Mouse (Mus musculus) neural tube, embryonic 11.5 days (tissue): ENCODE data around the gene Ptprd. TPM values are rescaled to one million over a fixed set of nuclear protein-coding genes. Genes with fewer than 3 reads are reported as not detected.

Source experiments
- ATAC-seq: fragments of 200-750 bp; cut with Nextera tagmentation; 2 replicates; pipeline ENCODE4 v1.8.0; 2017; ENCODE audit warnings: moderate number of reproducible peaks, mild to moderate bottlenecking, moderate TSS enrichment, moderate library complexity; ENCODE audit not compliant: insufficient read depth, low FRiP score, low TSS enrichment
- DNase-seq: peaks from one replicate; pipeline ENCODE4 v3.0.0-alpha.2; 2015; ENCODE audit warnings: low spot score
- H3K27ac ChIP-seq: fragments of 300-500 bp; sonication (generic); 2 replicates; pipeline ENCODE4 v1.5.1; 2014; ENCODE audit warnings: low read depth, mild to moderate bottlenecking, low read length
- H3K27me3 ChIP-seq: fragments of 300-500 bp; sonication (generic); 2 replicates; pipeline ENCODE4 v1.6.1; 2014; ENCODE audit warnings: mild to moderate bottlenecking, low read length, mixed read lengths; ENCODE audit not compliant: control insufficient read depth, insufficient read depth
- H3K36me3 ChIP-seq: fragments of 300-500 bp; sonication (generic); 2 replicates; pipeline ENCODE4 v1.6.1; 2014; ENCODE audit warnings: mild to moderate bottlenecking, low read length, moderate library complexity, mixed read lengths; ENCODE audit not compliant: control insufficient read depth, insufficient read depth
- H3K4me1 ChIP-seq: fragments of 300-500 bp; sonication (generic); 2 replicates; pipeline ENCODE4 v1.6.1; 2014; ENCODE audit warnings: low read length, mixed read lengths; ENCODE audit not compliant: control insufficient read depth, insufficient read depth
- H3K4me2 ChIP-seq: fragments of 300-500 bp; sonication (generic); 2 replicates; pipeline ENCODE4 v1.6.1; 2014; ENCODE audit warnings: low read depth, mild to moderate bottlenecking, moderate library complexity
- H3K4me3 ChIP-seq: fragments of 300-500 bp; sonication (generic); 2 replicates; pipeline ENCODE4 v1.5.1; 2014; ENCODE audit warnings: low read depth, low read length
- H3K9ac ChIP-seq: fragments of 300-500 bp; sonication (generic); 2 replicates; pipeline ENCODE4 v1.6.1; 2014; ENCODE audit warnings: mild to moderate bottlenecking, low read length
- H3K9me3 ChIP-seq: fragments of 300-500 bp; sonication (generic); 2 replicates; pipeline ENCODE4 v1.6.1; 2016; ENCODE audit warnings: low read length; ENCODE audit not compliant: control insufficient read depth
- WGBS: fragments of 180-500 bp; shearing (Covaris S2); extraction: QIAGEN DNeasy Blood & Tissue Kit; methylation state at CpG from one replicate; pipeline ENCODE4 v1.1.7; 2014; 5-methylcytosine and 5-hydroxymethylcytosine counted together
- polyA plus RNA-seq: library from polyadenylated mRNA; unstranded; fragments of >200 nt; fragmentation: Nextera tagmentation; extraction: Ambion mirVana; gene quantifications from 2 replicates; pipeline ENCODE4 v1.2.1, GENCODE M21; 2014

Ptprd gene
- polyA plus RNA-seq, 1 experiment from 2014 or later = 41.2 TPM

GRCm38 (mm10) chr4:77233243-77233642 is 978.5 kb downstream of the Ptprd start:
- 86% methylated on average over 2 of the region's 2 CpGs for WGBS
- no peak for ATAC-seq

DNA sequence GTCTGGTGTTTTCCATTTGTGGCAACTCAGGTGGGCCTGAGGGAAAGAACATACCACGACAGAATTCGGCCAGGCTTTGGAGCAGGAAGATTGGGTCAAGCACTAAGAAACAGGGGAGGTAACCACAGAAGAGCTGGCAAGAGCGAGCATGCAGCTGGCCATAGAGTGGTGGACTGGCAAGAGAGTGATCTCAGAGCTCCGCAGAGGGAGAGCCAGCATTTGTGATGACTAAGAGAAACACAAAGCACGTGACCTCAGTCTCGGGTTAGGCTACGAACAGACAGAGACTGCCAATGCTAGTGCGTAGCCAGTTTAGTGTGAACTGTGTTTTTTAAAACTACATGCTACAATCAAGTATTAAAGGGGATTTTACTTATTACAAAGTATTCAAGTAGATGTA is 1042.9 kb downstream of the Ptprd start:
- no peak overlapping the region for H3K9ac ChIP-seq
- no peak overlapping the region for H3K4me2 ChIP-seq
- H3K36me3 ChIP-seq = no peaks in the 10 kb centered on the region
- no peak overlapping the region for H3K27ac ChIP-seq
- no peaks in the 10 kb centered on the region for H3K27me3 ChIP-seq
- no peak for ATAC-seq
- H3K4me3 ChIP-seq = no peak overlapping the region
- no peaks in the 10 kb centered on the region for H3K4me1 ChIP-seq
- no peak for DNase-seq
- 89% methylated on average over 8 of the region's 8 CpGs for WGBS
- H3K9me3 ChIP-seq = no peaks in the 10 kb centered on the region

More at GRCm38 (mm10) chr4:77233243-77233642, 978.5 kb downstream of the Ptprd start:
- Histone ChIP-seq H3K27me3 (no peaks in the 10 kb centered on the region), H3K4me1 (no peaks in the 10 kb centered on the region), H3K4me3 (no peak overlapping the region), H3K27ac (no peak overlapping the region), H3K9ac (no peak overlapping the region), H3K9me3 (no peaks in the 10 kb centered on the region), H3K4me2 (no peak overlapping the region), H3K36me3 (no peaks in the 10 kb centered on the region)
- DNase-seq = no peak

GRCm38 (mm10) chr4:77157601-77158000 is 1054.2 kb downstream of the Ptprd start:
- Histone ChIP-seq H3K27ac (no peak overlapping the region), H3K36me3 (no peaks in the 10 kb centered on the region), H3K4me2 (no peak overlapping the region), H3K27me3 (no peaks in the 10 kb centered on the region), H3K9ac (no peak overlapping the region), H3K9me3 (no peaks in the 10 kb centered on the region), H3K4me3 (no peak overlapping the region), H3K4me1 (no peaks in the 10 kb centered on the region)
- ATAC-seq = no peak
- no peak for DNase-seq
- WGBS = 91% methylated on average over 3 of the region's 3 CpGs

DNA sequence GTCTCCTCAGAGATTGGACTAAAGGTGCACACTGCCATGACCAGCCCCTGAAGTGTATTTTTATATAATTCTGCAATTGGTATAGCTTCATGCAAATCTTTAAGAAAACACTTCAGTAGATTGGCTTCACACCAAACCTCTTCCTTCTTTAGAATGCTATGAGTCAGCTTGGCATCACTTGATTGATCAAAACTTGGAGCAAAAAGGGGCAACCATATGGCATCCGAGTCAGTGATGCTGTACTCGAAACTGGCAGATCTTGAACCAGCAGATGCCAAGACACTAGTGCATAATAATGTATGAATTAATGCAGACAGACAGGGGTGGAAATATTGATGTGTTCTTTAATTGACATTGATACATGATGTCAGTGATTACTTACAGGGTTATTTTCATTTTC is 1056.2 kb downstream of the Ptprd start:
- Histone ChIP-seq H3K4me1 (no peaks in the 10 kb centered on the region), H3K27ac (no peak overlapping the region)

DNA sequence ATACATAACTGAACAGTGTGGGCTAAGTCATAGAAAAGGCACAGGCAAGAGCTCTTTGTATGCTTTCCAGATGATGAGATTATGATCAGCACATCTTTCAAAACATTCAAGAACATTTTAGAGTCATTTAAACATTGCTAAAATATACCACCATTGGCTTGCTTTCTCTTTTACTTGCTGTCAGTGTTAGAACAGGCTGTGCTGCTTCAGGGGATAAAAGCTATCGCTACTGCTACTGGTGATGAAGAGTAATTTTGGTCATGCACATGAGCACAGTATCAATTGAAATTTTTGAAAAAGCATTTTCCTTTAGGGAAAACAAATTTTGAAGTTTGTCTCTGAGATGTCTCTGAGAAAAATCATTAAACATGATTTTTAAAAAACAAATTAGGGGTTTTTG is 1056.7 kb downstream of the Ptprd start:
- H3K27ac ChIP-seq = no peak overlapping the region
- no peaks in the 10 kb centered on the region for H3K4me1 ChIP-seq
- WGBS = 96% methylated on average over 1 of the region's 1 CpGs
- H3K36me3 ChIP-seq = no peaks in the 10 kb centered on the region
- H3K9ac ChIP-seq = no peak overlapping the region
- no peak for ATAC-seq
- no peak overlapping the region for H3K4me2 ChIP-seq
- DNase-seq = no peak
- no peaks in the 10 kb centered on the region for H3K27me3 ChIP-seq
- H3K4me3 ChIP-seq = no peak overlapping the region
- no peaks in the 10 kb centered on the region for H3K9me3 ChIP-seq

More for the DNA sequence above, 1056.2 kb downstream of the Ptprd start:
- DNase-seq (no peak), ATAC-seq (no peak)
- Histone ChIP-seq H3K9me3 (no peaks in the 10 kb centered on the region), H3K36me3 (no peaks in the 10 kb centered on the region), H3K9ac (no peak overlapping the region), H3K4me3 (no peak overlapping the region), H3K27me3 (no peaks in the 10 kb centered on the region), H3K4me2 (no peak overlapping the region)
- WGBS = 82% methylated on average over 2 of the region's 2 CpGs

DNA sequence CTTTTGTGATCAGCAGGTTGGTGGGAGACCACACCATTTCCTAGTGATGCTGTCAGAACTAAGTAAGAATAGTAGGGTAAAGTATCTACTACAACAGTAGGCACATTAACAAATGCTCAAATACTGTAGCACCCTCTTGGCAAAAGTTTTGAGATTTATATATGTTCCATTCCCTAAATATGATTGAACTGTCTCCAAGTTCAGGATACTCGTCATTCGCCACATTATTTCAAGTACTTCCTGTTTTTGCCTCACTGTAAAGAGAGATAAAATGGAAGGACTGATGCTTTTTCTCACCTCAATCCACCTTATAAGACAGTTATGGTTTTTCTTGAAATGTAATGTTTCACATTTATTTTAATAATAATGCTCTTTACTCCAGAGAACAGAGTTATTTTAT is 1086.9 kb downstream of the Ptprd start:
- 90% methylated on average over 2 of the region's 2 CpGs for WGBS
- H3K4me2 ChIP-seq = no peak overlapping the region
- no peak overlapping the region for H3K4me3 ChIP-seq
- H3K36me3 ChIP-seq = no peaks in the 10 kb centered on the region
- DNase-seq = no peak
- ATAC-seq = no peak
- no peak overlapping the region for H3K27ac ChIP-seq
- no peaks in the 10 kb centered on the region for H3K9me3 ChIP-seq
- no peaks in the 10 kb centered on the region for H3K27me3 ChIP-seq
- H3K4me1 ChIP-seq = no peaks in the 10 kb centered on the region
- H3K9ac ChIP-seq = no peak overlapping the region

DNA sequence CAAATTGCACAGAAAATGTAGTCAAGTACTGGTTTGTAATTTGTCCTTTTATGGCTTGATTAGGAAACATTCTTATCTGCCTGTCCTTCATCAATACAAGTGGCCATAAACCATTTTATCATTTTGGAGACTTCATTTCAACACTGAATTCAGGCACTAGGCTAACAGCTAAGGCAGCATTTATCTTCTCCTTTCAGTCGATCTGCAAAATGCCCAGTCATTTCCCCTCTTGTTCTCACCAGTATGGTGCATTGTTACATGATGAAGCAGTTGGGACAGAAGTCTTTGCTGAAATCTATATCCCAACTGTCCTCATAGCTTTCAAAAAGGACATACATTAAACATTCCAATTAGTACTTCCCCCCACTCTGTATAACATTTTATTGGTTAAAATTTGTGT is 1100.9 kb downstream of the Ptprd start:
- Histone ChIP-seq H3K4me1 (no peaks in the 10 kb centered on the region), H3K27ac (no peak overlapping the region), H3K9me3 (no peaks in the 10 kb centered on the region), H3K4me2 (no peak overlapping the region), H3K27me3 (no peaks in the 10 kb centered on the region), H3K36me3 (no peaks in the 10 kb centered on the region), H3K4me3 (no peak overlapping the region), H3K9ac (no peak overlapping the region)
- WGBS = 70% methylated on average over 1 of the region's 1 CpGs
- no peak for DNase-seq
- no peak for ATAC-seq

DNA sequence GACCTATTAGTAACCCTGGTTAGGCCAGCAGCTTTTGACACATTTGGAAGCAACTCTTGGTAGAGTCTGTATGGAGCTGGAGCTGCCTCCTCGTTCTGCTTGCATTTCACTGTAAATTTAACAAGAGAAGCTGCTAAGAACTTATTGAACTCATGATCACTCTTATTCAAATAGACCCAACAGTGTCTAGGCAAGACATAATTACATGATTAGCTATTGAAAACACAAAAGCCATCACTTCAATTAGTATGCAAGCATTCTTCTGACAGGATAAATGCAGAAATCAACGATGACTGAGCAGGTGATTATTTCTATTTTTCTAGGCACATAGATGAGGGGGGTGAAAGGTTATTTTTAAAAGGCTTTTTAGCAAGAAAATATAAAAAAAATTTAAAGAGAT is 1104.5 kb downstream of the Ptprd start:
- no peaks in the 10 kb centered on the region for H3K27me3 ChIP-seq

DNA sequence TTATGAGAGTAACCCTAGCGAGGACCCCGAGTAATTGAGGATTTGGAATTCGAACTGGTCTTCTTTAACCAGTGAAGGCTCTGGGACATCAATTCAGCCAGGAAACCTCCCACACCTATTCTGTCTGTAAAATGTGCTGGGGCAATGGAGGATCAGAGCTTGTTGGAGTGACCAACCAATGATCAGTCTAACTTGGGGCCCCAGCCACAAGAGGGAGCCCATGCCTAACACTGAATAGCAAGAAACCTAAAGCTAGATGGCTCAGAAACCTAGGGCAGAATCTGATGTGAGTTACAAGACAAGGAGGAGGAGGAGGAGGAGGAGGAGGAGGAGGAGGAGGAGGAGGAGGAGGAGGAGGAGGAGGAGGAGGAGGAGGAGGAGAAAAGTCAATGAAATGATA is 1128.6 kb downstream of the Ptprd start:
- no peaks in the 10 kb centered on the region for H3K27me3 ChIP-seq
- no peak overlapping the region for H3K4me2 ChIP-seq
- no peaks in the 10 kb centered on the region for H3K36me3 ChIP-seq
- WGBS = 66% methylated on average over 3 of the region's 3 CpGs
- ATAC-seq (peak; percentile 48; the same call in 1 of the 2 replicates), DNase-seq (peak; percentile 34)
- H3K9ac ChIP-seq = no peak overlapping the region
- H3K4me3 ChIP-seq = no peak overlapping the region
- H3K9me3 ChIP-seq = no peaks in the 10 kb centered on the region
- no peak overlapping the region for H3K27ac ChIP-seq
- H3K4me1 ChIP-seq = no peaks in the 10 kb centered on the region

More for the DNA sequence above, 1104.5 kb downstream of the Ptprd start:
- no peak overlapping the region for H3K27ac ChIP-seq
- 88% methylated on average over 2 of the region's 2 CpGs for WGBS
- ATAC-seq (no peak), DNase-seq (no peak)
- no peak overlapping the region for H3K4me3 ChIP-seq
- no peaks in the 10 kb centered on the region for H3K9me3 ChIP-seq
- no peaks in the 10 kb centered on the region for H3K4me1 ChIP-seq
- no peak overlapping the region for H3K4me2 ChIP-seq
- no peaks in the 10 kb centered on the region for H3K36me3 ChIP-seq
- no peak overlapping the region for H3K9ac ChIP-seq
